Mouse (Mus musculus) lung, postnatal 0 days (tissue): ENCODE data around the gene Gm49601.

Experiments used
- CTCF ChIP-seq: IDR thresholded peaks from 2 replicates; pipeline ENCODE4 v1.5.1; 2016; ENCODE audit warnings: antibody characterized with exemption, mild to moderate bottlenecking
- EP300 ChIP-seq: IDR thresholded peaks from 2 replicates; pipeline ENCODE4 v1.6.1; 2016; ENCODE audit warnings: antibody characterized with exemption, mild to moderate bottlenecking, control low read depth

GRCm38 (mm10) chr16:18609099-18609498 lies 17.1 kb downstream of the Gm49601 start:
- no peak for TF ChIP-seq CTCF
- TF ChIP-seq EP300 = no peak
